Mouse (Mus musculus) myocyte (in vitro differentiated cells): ENCODE data around the gene Clec3b. TPM values are rescaled to one million over a fixed set of nuclear protein-coding genes. Genes with fewer than 3 reads are reported as not detected.

ENCODE experiments used
- H3K27me3 ChIP-seq: one replicate; pipeline ENCODE4 v1.6.1; 2011; ENCODE audit not compliant: control insufficient read depth, insufficient read depth, insufficient read length
- H3K36me3 ChIP-seq: one replicate; pipeline ENCODE4 v1.6.1; 2011; ENCODE audit not compliant: control insufficient read depth, insufficient read depth
- H3K4me2 ChIP-seq: one replicate; pipeline ENCODE4 v1.6.1; 2011; ENCODE audit warnings: low read depth, control low read depth
- H3K4me3 ChIP-seq: one replicate; pipeline ENCODE4 v1.5.1; 2011; ENCODE audit warnings: mild to moderate bottlenecking, control low read depth, moderate library complexity
- H3K79me2 ChIP-seq: one replicate; pipeline ENCODE4 v1.6.1; 2011; ENCODE audit not compliant: control insufficient read depth, insufficient read depth
- H3ac ChIP-seq: one replicate; pipeline ENCODE4 v1.6.1; 2011; ENCODE audit not compliant: control insufficient read depth, insufficient read length
- CEBPB ChIP-seq: IDR thresholded peaks from 2 replicates; pipeline ENCODE4 v1.6.1; 2011; ENCODE audit warnings: mild to moderate bottlenecking, moderate library complexity; ENCODE audit not compliant: poor library complexity, insufficient read depth, severe bottlenecking
- E2F4 ChIP-seq: IDR thresholded peaks from one replicate; pipeline ENCODE4 v1.6.1; 2011; ENCODE audit warnings: mild to moderate bottlenecking, control low read depth, moderate library complexity; ENCODE audit not compliant: insufficient read depth
- MAX ChIP-seq: IDR thresholded peaks from one replicate; pipeline ENCODE4 v1.6.1; 2011; ENCODE audit warnings: low read depth, mild to moderate bottlenecking, control low read depth
- MYOD1 ChIP-seq, 3 experiments: IDR thresholded peaks; one replicate each; pipeline ENCODE4 v1.6.1; 2011; ENCODE audit warnings: control low read depth in 2 of 3, low read depth in 2 of 3, mild to moderate bottlenecking in 2 of 3, moderate library complexity in 1 of 3; ENCODE audit not compliant: insufficient read length in 2 of 3, control insufficient read depth in 1 of 3
- MYOG ChIP-seq, 3 experiments: IDR thresholded peaks; one replicate each; pipeline ENCODE4 v1.6.1; 2011; ENCODE audit warnings: control low read depth in 2 of 3, low read depth in 2 of 3, mild to moderate bottlenecking in 2 of 3; ENCODE audit not compliant: insufficient read length in 2 of 3, control insufficient read depth in 1 of 3, insufficient read depth in 1 of 3
- POLR2A ChIP-seq: IDR thresholded peaks from one replicate; pipeline ENCODE4 v1.6.1; 2011; ENCODE audit warnings: low read depth, mild to moderate bottlenecking, control low read depth, moderate library complexity; ENCODE audit not compliant: insufficient read length
- POLR2AphosphoS2 ChIP-seq: IDR thresholded peaks from one replicate; pipeline ENCODE4 v1.6.1; 2011; ENCODE audit warnings: low read depth, control low read depth; ENCODE audit not compliant: insufficient read length
- REST ChIP-seq: IDR thresholded peaks from one replicate; pipeline ENCODE4 v1.6.1; 2011; ENCODE audit warnings: mild to moderate bottlenecking, control low read depth, moderate library complexity; ENCODE audit not compliant: insufficient read depth, insufficient read length
- SRF ChIP-seq: IDR thresholded peaks from one replicate; pipeline ENCODE4 v1.6.1; 2011; ENCODE audit warnings: low read depth; ENCODE audit not compliant: control insufficient read depth, insufficient read length
- TCF12 ChIP-seq: IDR thresholded peaks from one replicate; pipeline ENCODE4 v1.6.1; 2011; ENCODE audit warnings: mild to moderate bottlenecking, control low read depth; ENCODE audit not compliant: poor library complexity, insufficient read depth, severe bottlenecking
- TCF3 ChIP-seq: IDR thresholded peaks from one replicate; pipeline ENCODE4 v1.6.1; 2011; ENCODE audit warnings: low read depth, control low read depth; ENCODE audit not compliant: insufficient read length
- USF1 ChIP-seq: IDR thresholded peaks from one replicate; pipeline ENCODE4 v1.6.1; 2011; ENCODE audit warnings: low read depth, mild to moderate bottlenecking, control low read depth, moderate library complexity
- polyA plus RNA-seq: library from polyadenylated mRNA; unstranded; fragments of >200 nt; fragmentation: generic; extraction: Trizol; gene quantifications from one replicate; pipeline ENCODE4 v1.2.1, GENCODE M21; 2012; ENCODE audit warnings: missing spikeins

Gene Clec3b
- polyA plus RNA-seq, 1 experiment, result 0.10 TPM

GRCm38 (mm10) chr9:123109188-123109587, 41.6 kb upstream of the Clec3b start:
- no peak for TF ChIP-seq CEBPB
- TF ChIP-seq MYOG (IDR thresholded peaks at IDR 0.05; ENCODE audit: control insufficient read depth in 1 of 3, insufficient read depth in 1 of 3, insufficient read length in 2 of 3, low read depth in 2 of 3), result no peak
- TF ChIP-seq TCF12, result no peak
- TF ChIP-seq MAX, result no peak
- no peak for TF ChIP-seq TCF3
- no peak for TF ChIP-seq POLR2A
- no peak for TF ChIP-seq USF1
- no peak for TF ChIP-seq POLR2AphosphoS2
- TF ChIP-seq E2F4, result no peak
- TF ChIP-seq SRF, result no peak
- no peak for TF ChIP-seq REST
- TF ChIP-seq MYOD1 (IDR thresholded peaks at IDR 0.05; ENCODE audit: control insufficient read depth in 1 of 3, insufficient read length in 2 of 3, low read depth in 2 of 3), result no peak
- Histone ChIP-seq H3K36me3 (no peaks in the 10 kb centered on the region), H3K4me2 (no peak overlapping the region), H3K4me3 (no peak overlapping the region), H3K27me3 (no peaks in the 10 kb centered on the region), H3K79me2 (peaks cover 72% of the 10 kb centered on the region), H3ac (no peak overlapping the region)

- Histone ChIP-seq H3K79me2 (peaks cover 80% of the 10 kb centered on the region), H3K36me3 (peaks cover 3% of the 10 kb centered on the region), H3K4me2 (peak overlapping the region; percentile 94), H3K4me3 (peak overlapping the region; percentile 82), H3ac (no peak overlapping the region), H3K27me3 (no peaks in the 10 kb centered on the region)
- TF ChIP-seq E2F4, result no peak
- no peak for TF ChIP-seq USF1
- TF ChIP-seq SRF, result no peak
- TF ChIP-seq REST, result no peak
- TF ChIP-seq TCF3, result no peak
- TF ChIP-seq MYOD1 (IDR thresholded peaks at IDR 0.05; ENCODE audit: control insufficient read depth in 1 of 3, insufficient read length in 2 of 3, low read depth in 2 of 3), result no peak
- no peak for TF ChIP-seq POLR2AphosphoS2
- TF ChIP-seq MAX, result no peak
- TF ChIP-seq MYOG (IDR thresholded peaks at IDR 0.05; ENCODE audit: control insufficient read depth in 1 of 3, insufficient read depth in 1 of 3, insufficient read length in 2 of 3, low read depth in 2 of 3), result no peak
- no peak for TF ChIP-seq TCF12
- TF ChIP-seq CEBPB, result no peak
Measured at GRCm38 (mm10) chr9:123111751-123112221, 39.0 kb upstream of the Clec3b start.

- H3K79me2 ChIP-seq, result peaks cover 74% of the 10 kb centered on the region
- peak within 1 kb of the TSS; percentile 98 for H3K4me2 ChIP-seq
- no peak for TF ChIP-seq MAX
- peak; percentile 70 for TF ChIP-seq E2F4
- TF ChIP-seq MYOD1 (IDR thresholded peaks at IDR 0.05; ENCODE audit: control insufficient read depth in 1 of 3, insufficient read length in 2 of 3, low read depth in 2 of 3), result peak in 2 of 3 experiments; percentile 11 to 36
- no peak for TF ChIP-seq TCF3
- TF ChIP-seq SRF, result peak; percentile 90
- no peak for TF ChIP-seq USF1
- peak; percentile 94 for TF ChIP-seq POLR2AphosphoS2
- TF ChIP-seq MYOG (IDR thresholded peaks at IDR 0.05; ENCODE audit: control insufficient read depth in 1 of 3, insufficient read depth in 1 of 3, insufficient read length in 2 of 3, low read depth in 2 of 3), result peak in 2 of 3 experiments; percentile 14 to 46
- TF ChIP-seq REST, result peak; percentile 47
- no peak for TF ChIP-seq TCF12
- TF ChIP-seq POLR2A, result peak; percentile 96
- TF ChIP-seq CEBPB, result no peak
- H3K4me3 ChIP-seq, result peak within 1 kb of the TSS; percentile 82
- H3ac ChIP-seq, result peak within 1 kb of the TSS; percentile 84
- no peaks in the 10 kb centered on the region for H3K27me3 ChIP-seq
- peaks cover 8% of the 10 kb centered on the region for H3K36me3 ChIP-seq
Measured at GRCm38 (mm10) chr9:123112805-123113521, 37.8 kb upstream of the Clec3b start, which contains the start of the genes Zdhhc3 and Exosc7. Gene Zdhhc3 (minus strand): TSS chr9:123113205. Gene Exosc7 (plus strand): TSS chr9:123113215.

- peaks cover 71% of the 10 kb centered on the region for H3K79me2 ChIP-seq
- H3K36me3 ChIP-seq, result peaks cover 13% of the 10 kb centered on the region
- no peak for TF ChIP-seq TCF12
- no peak for TF ChIP-seq MAX
- TF ChIP-seq REST, result no peak
- TF ChIP-seq E2F4, result no peak
- no peak for TF ChIP-seq MYOD1 (IDR thresholded peaks at IDR 0.05; ENCODE audit: control insufficient read depth in 1 of 3, insufficient read length in 2 of 3, low read depth in 2 of 3)
- no peak for TF ChIP-seq POLR2AphosphoS2
- TF ChIP-seq TCF3, result no peak
- no peak for TF ChIP-seq POLR2A
- no peak for TF ChIP-seq SRF
- TF ChIP-seq CEBPB, result no peak
- no peak for TF ChIP-seq MYOG (IDR thresholded peaks at IDR 0.05; ENCODE audit: control insufficient read depth in 1 of 3, insufficient read depth in 1 of 3, insufficient read length in 2 of 3, low read depth in 2 of 3)
- TF ChIP-seq USF1, result no peak
- H3K27me3 ChIP-seq, result no peaks in the 10 kb centered on the region
- peak overlapping the region; percentile 82 for H3K4me3 ChIP-seq
- H3ac ChIP-seq, result no peak overlapping the region
- peak overlapping the region; percentile 98 for H3K4me2 ChIP-seq
Measured at GRCm38 (mm10) chr9:123113931-123114330, 36.8 kb upstream of the Clec3b start.
